Mouse (Mus musculus): ENCODE measurements at regions not wholly inside any gene's neighbourhood (a gene's known extent, or its start where the extent isn't known, plus 50 kb on each side); places are given as distances from the start of the nearest gene placed in this dataset.

DNA sequence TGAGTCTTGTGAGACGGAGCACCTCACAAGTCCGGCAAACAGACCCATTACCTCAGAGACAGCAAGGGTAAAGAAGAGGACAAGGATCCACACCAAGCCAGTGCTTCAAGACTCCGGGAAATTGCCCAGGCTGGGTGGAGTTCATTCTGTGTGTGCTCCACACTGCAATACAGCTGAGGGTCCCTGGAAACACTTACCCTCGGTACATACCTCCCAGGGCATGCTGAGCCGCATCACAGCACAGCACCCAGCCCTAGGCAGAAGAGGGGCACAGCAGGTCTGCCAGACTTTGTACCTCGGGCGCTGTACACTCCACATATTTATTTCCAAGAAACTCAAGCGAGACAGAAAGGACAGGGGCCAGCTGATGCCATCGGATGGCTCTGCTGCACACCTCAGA, 54.5 kb upstream of the Cmc1 start:
- Histone ChIP-seq H3K4me1 (replicated peaks; ENCODE audit: control insufficient read depth, insufficient read depth, low read length) (no peaks in the 10 kb centered on the region), H3K9ac (ENCODE audit: low read depth, low read length) (no peak overlapping the region), H3K9me3 (ENCODE audit: control insufficient read depth) (no peaks in the 10 kb centered on the region), H3K36me3 (ENCODE audit: control insufficient read depth, insufficient read depth) (no peaks in the 10 kb centered on the region), H3K4me3 (ENCODE audit: low read depth, low read length) (no peak overlapping the region), H3K4me2 (replicated peaks; ENCODE audit: low read depth) (no peak overlapping the region), H3K27ac (ENCODE audit: low read depth, low read length) (no peak overlapping the region), H3K27me3 (replicated peaks; ENCODE audit: control insufficient read depth, insufficient read depth, low read length) (no peaks in the 10 kb centered on the region)
- ATAC-seq, result no peak
- no peak for TF ChIP-seq CTCF (IDR thresholded peaks at IDR 0.05; ENCODE audit: low read depth)
- WGBS, result 88% methylated on average over 9 of the region's 9 CpGs

DNA sequence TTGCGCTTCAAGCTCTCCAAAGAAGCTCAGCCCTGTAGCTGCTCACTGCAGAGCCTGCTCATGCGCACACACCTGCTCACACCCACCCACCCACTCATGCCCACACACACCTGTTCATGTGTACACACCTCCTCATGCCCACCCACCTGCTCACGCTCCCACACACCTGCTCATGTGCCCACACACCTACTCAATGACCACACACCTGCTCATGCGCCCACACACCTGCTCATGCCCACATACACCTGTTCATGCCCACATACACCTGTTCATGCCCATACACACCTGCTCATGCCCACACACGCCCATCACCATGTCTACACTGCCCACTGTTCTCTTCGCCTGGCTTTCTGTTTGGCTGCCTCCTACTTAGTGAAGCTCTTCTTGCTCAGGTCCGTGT, 56.5 kb upstream of the Cmc1 start:
- ATAC-seq, result no peak
- H3K4me3 ChIP-seq (ENCODE audit: low read depth, low read length), result no peak overlapping the region
- H3K36me3 ChIP-seq (ENCODE audit: control insufficient read depth, insufficient read depth), result no peaks in the 10 kb centered on the region
- no peak overlapping the region for H3K4me2 ChIP-seq (replicated peaks; ENCODE audit: low read depth)
- H3K27me3 ChIP-seq (replicated peaks; ENCODE audit: control insufficient read depth, insufficient read depth, low read length), result no peaks in the 10 kb centered on the region
- WGBS, result 86% methylated on average over 7 of the region's 7 CpGs
- H3K9ac ChIP-seq (ENCODE audit: low read depth, low read length), result no peak overlapping the region
- H3K27ac ChIP-seq (ENCODE audit: low read depth, low read length), result no peak overlapping the region
- H3K9me3 ChIP-seq (ENCODE audit: control insufficient read depth), result no peaks in the 10 kb centered on the region
- TF ChIP-seq CTCF (IDR thresholded peaks at IDR 0.05; ENCODE audit: low read depth), result no peak
- H3K4me1 ChIP-seq (replicated peaks; ENCODE audit: control insufficient read depth, insufficient read depth, low read length), result no peaks in the 10 kb centered on the region

GRCm38 (mm10) chr9:118219696-118220095, 69.7 kb upstream of the Cmc1 start:
- no peak for ATAC-seq
- 95% methylated on average over 5 of the region's 5 CpGs for WGBS
- TF ChIP-seq CTCF (IDR thresholded peaks at IDR 0.05; ENCODE audit: low read depth), result no peak

DNA sequence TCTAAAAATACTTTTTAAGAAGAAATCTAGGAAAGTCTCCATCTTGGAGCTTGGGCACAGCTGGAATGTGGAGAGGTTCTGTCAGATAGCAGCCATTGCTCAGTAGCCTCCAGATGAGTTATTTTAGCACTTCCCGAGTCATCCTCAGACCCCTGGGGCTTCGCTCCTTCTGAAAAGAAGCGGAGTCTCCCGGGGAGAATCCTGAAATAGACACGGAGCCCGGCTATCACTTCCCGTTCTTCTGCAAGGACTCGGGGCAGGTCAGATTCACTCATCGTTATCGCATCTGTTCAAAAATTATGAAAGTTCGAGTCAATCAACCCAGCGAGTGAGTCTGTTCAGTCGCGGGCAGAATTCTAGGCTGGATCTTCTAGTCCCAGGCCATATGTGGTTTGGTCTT, 71.2 kb upstream of the Cmc1 start:
- no peak for ATAC-seq
- WGBS, result 86% methylated on average over 14 of the region's 14 CpGs
- Histone ChIP-seq H3K27ac (ENCODE audit: low read depth, low read length) (no peak overlapping the region), H3K36me3 (ENCODE audit: control insufficient read depth, insufficient read depth) (no peaks in the 10 kb centered on the region), H3K4me1 (replicated peaks; ENCODE audit: control insufficient read depth, insufficient read depth, low read length) (no peaks in the 10 kb centered on the region), H3K9ac (ENCODE audit: low read depth, low read length) (no peak overlapping the region), H3K9me3 (ENCODE audit: control insufficient read depth) (no peaks in the 10 kb centered on the region), H3K4me2 (replicated peaks; ENCODE audit: low read depth) (no peak overlapping the region), H3K27me3 (replicated peaks; ENCODE audit: control insufficient read depth, insufficient read depth, low read length) (no peaks in the 10 kb centered on the region), H3K4me3 (ENCODE audit: low read depth, low read length) (no peak overlapping the region)
- no peak for TF ChIP-seq CTCF (IDR thresholded peaks at IDR 0.05; ENCODE audit: low read depth)

More at GRCm38 (mm10) chr9:118219696-118220095, 69.7 kb upstream of the Cmc1 start:
- H3K4me2 ChIP-seq (replicated peaks; ENCODE audit: low read depth), result no peak overlapping the region
- H3K27me3 ChIP-seq (replicated peaks; ENCODE audit: control insufficient read depth, insufficient read depth, low read length), result no peaks in the 10 kb centered on the region
- H3K4me3 ChIP-seq (ENCODE audit: low read depth, low read length), result no peak overlapping the region
- no peak overlapping the region for H3K27ac ChIP-seq (ENCODE audit: low read depth, low read length)
- H3K9ac ChIP-seq (ENCODE audit: low read depth, low read length), result no peak overlapping the region
- no peaks in the 10 kb centered on the region for H3K9me3 ChIP-seq (ENCODE audit: control insufficient read depth)
- no peaks in the 10 kb centered on the region for H3K4me1 ChIP-seq (replicated peaks; ENCODE audit: control insufficient read depth, insufficient read depth, low read length)
- H3K36me3 ChIP-seq (ENCODE audit: control insufficient read depth, insufficient read depth), result no peaks in the 10 kb centered on the region

- no peak overlapping the region for H3K27ac ChIP-seq (ENCODE audit: low read depth, low read length)
- H3K4me2 ChIP-seq (replicated peaks; ENCODE audit: low read depth), result no peak overlapping the region
- H3K36me3 ChIP-seq (ENCODE audit: control insufficient read depth, insufficient read depth), result no peaks in the 10 kb centered on the region
- 58% methylated on average over 23 of the region's 23 CpGs for WGBS
- H3K4me3 ChIP-seq (ENCODE audit: low read depth, low read length), result no peak overlapping the region
- no peak for TF ChIP-seq CTCF (IDR thresholded peaks at IDR 0.05; ENCODE audit: low read depth)
- H3K9me3 ChIP-seq (ENCODE audit: control insufficient read depth), result no peaks in the 10 kb centered on the region
- no peaks in the 10 kb centered on the region for H3K4me1 ChIP-seq (replicated peaks; ENCODE audit: control insufficient read depth, insufficient read depth, low read length)
- H3K27me3 ChIP-seq (replicated peaks; ENCODE audit: control insufficient read depth, insufficient read depth, low read length), result no peaks in the 10 kb centered on the region
- H3K9ac ChIP-seq (ENCODE audit: low read depth, low read length), result no peak overlapping the region
- no peak for ATAC-seq
Observed at GRCm38 (mm10) chr9:118227401-118228061, 77.6 kb upstream of the Cmc1 start.

- Histone ChIP-seq H3K27ac (ENCODE audit: low read depth, low read length) (no peak overlapping the region), H3K27me3 (replicated peaks; ENCODE audit: control insufficient read depth, insufficient read depth, low read length) (no peaks in the 10 kb centered on the region), H3K4me1 (replicated peaks; ENCODE audit: control insufficient read depth, insufficient read depth, low read length) (no peaks in the 10 kb centered on the region), H3K4me2 (replicated peaks; ENCODE audit: low read depth) (no peak overlapping the region), H3K9ac (ENCODE audit: low read depth, low read length) (no peak overlapping the region), H3K36me3 (ENCODE audit: control insufficient read depth, insufficient read depth) (no peaks in the 10 kb centered on the region), H3K4me3 (ENCODE audit: low read depth, low read length) (no peak overlapping the region), H3K9me3 (ENCODE audit: control insufficient read depth) (no peaks in the 10 kb centered on the region)
- WGBS, result 74% methylated on average over 19 of the region's 19 CpGs
- no peak for TF ChIP-seq CTCF (IDR thresholded peaks at IDR 0.05; ENCODE audit: low read depth)
- ATAC-seq, result no peak
Observed at GRCm38 (mm10) chr9:118228691-118229427, 78.9 kb upstream of the Cmc1 start.
